Mouse (Mus musculus): ENCODE data around the gene Fam120a.

DNA sequence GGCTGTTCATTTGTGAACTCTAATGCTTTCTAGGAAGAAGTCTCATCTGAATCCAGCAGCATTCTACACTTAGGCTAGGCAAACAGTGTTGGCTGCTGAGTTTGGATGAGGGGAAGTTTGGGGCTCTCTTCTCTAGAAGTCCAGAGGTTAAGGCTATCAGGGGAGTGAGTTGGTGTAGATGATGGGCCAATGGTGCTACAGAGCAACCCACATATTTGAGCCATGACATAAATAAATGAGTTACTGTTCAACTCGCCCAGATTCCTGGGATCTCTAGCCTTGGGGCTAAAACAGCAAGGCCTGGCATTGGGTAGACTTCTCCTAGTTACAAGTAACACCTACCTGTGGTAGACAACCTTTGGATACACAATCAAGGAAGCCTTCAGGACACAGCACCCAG lies 46.6 kb downstream of the Fam120a start:
- TF ChIP-seq POLR2A (IDR thresholded peaks at IDR 0.05; ENCODE audit: control insufficient read depth, extremely low read depth, insufficient read depth, low read length, poor library complexity) (no peak), CTCF (IDR thresholded peaks at IDR 0.05; ENCODE audit: borderline replicate concordance, control insufficient read depth, extremely low read depth, insufficient read depth, low read length, poor library complexity) (no peak)
